In the genomic region with DNA sequence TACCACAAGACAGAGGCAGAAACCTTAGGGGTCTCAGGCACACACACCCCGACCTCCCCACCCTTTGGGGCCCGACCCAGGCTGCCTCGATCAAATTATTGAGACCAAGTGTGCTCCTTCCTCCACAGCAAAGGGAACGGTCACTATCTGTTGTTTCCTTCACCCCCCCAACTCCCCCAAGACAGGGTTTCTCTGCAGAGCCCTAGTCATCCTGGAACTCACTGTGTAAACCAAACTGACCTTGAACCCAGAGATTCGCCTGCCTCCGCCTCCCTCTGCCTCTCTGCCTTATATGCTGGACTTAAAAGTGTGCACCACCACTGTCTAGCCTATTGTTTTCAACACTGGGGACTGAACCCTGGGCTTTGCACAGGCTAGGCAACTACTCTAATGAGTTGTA, we compare ENCODE assay signal across 10 mouse cellular contexts. TPM values are rescaled to one million over a fixed set of nuclear protein-coding genes. Genes with fewer than 3 reads are reported as not detected.
A peak's percentile ranks its signal among the peaks of the same experiment; 100 is the strongest.
DNase-seq lines count a peak whose midpoint lies in the region; ATAC-seq and TF ChIP-seq lines count a peak whose summit lies in the region.
"Had no signal": no experiment of that assay in that cellular context is flagged by ENCODE, and none has a peak within 500 bp of the region (broad histone marks: within the 10 kb centered on the region; RNA-seq: fewer than 3 reads in every experiment).

No protein-coding gene starts in this region.

- H3ac ChIP-seq in myocyte (ENCODE audit: control insufficient read depth, insufficient read length) = no peak overlapping the region

- no peaks in the 10 kb centered on the region for H3K9me3 ChIP-seq in kidney, embryonic 16.5 days (ENCODE audit: low read length)
- no peaks in the 10 kb centered on the region for H3K9me3 ChIP-seq in embryonic facial prominence, embryonic 14.5 days (ENCODE audit: control insufficient read depth, low read length)
- no peaks in the 10 kb centered on the region for H3K9me3 ChIP-seq in intestine, embryonic 14.5 days (ENCODE audit: control insufficient read depth, low read length)

- peak overlapping the region; percentile 82 for H3K27ac ChIP-seq in kidney, embryonic 16.5 days (ENCODE audit: low read length)
- H3K27ac ChIP-seq in embryonic facial prominence, embryonic 14.5 days (replicated peaks; ENCODE audit: low read depth, low read length) = peak overlapping the region; percentile 75
- H3K27ac ChIP-seq in intestine, embryonic 14.5 days (ENCODE audit: low read depth) = peak overlapping the region; percentile 67

- no peak overlapping the region for H3K4me3 ChIP-seq in kidney, embryonic 16.5 days (ENCODE audit: low read length)
- no peak overlapping the region for H3K4me3 ChIP-seq in embryonic facial prominence, embryonic 14.5 days (ENCODE audit: low read depth, low read length)
- H3K4me3 ChIP-seq in intestine, embryonic 14.5 days (ENCODE audit: low read depth, low read length) = no peak overlapping the region
- no peak overlapping the region for H3K4me3 ChIP-seq in myocyte

- peaks cover 40% of the 10 kb centered on the region for H3K4me1 ChIP-seq in kidney, embryonic 16.5 days (ENCODE audit: insufficient read depth, low read length)
- peaks cover 20% of the 10 kb centered on the region; the same call in 1 of the 2 replicates for H3K4me1 ChIP-seq in embryonic facial prominence, embryonic 14.5 days (ENCODE audit: control insufficient read depth, insufficient read depth, low read length)
- H3K4me1 ChIP-seq in intestine, embryonic 14.5 days (replicated peaks; ENCODE audit: control insufficient read depth, insufficient read depth, low read length) = peaks cover 30% of the 10 kb centered on the region

- H3K79me2 ChIP-seq in myocyte (ENCODE audit: control insufficient read depth, insufficient read depth) = peaks cover 24% of the 10 kb centered on the region

- no peak for TF ChIP-seq POLR2A in myocyte (IDR thresholded peaks at IDR 0.05; ENCODE audit: insufficient read length, low read depth)

- H3K36me3 ChIP-seq in kidney, embryonic 16.5 days (ENCODE audit: insufficient read depth, low read length) = peaks cover 24% of the 10 kb centered on the region
- H3K36me3 ChIP-seq in embryonic facial prominence, embryonic 14.5 days (ENCODE audit: control insufficient read depth, insufficient read depth, low read length) = peaks cover 30% of the 10 kb centered on the region; the same call in 1 of the 2 replicates
- peaks cover 29% of the 10 kb centered on the region for H3K36me3 ChIP-seq in intestine, embryonic 14.5 days (ENCODE audit: control insufficient read depth, insufficient read depth, low read length)
- H3K36me3 ChIP-seq in myocyte (ENCODE audit: control insufficient read depth, insufficient read depth) = peaks cover 11% of the 10 kb centered on the region

- 32% methylated on average over 6 of the region's 6 CpGs for WGBS in kidney, embryonic 16.5 days
- 50% methylated on average over 4 of the region's 6 CpGs for WGBS in embryonic facial prominence, embryonic 14.5 days
- WGBS in intestine, embryonic 14.5 days = 28% methylated on average over 6 of the region's 6 CpGs

- peak overlapping the region; percentile 38 for H3K4me2 ChIP-seq in kidney, embryonic 16.5 days (replicated peaks; ENCODE audit: low read depth, low read length)
- peak overlapping the region; percentile 38; the same call in 1 of the 2 replicates for H3K4me2 ChIP-seq in embryonic facial prominence, embryonic 14.5 days (ENCODE audit: low read depth, low read length)
- H3K4me2 ChIP-seq in intestine, embryonic 14.5 days (ENCODE audit: low read length) = peak overlapping the region; percentile 40
- peak overlapping the region; percentile 34 for H3K4me2 ChIP-seq in myocyte (ENCODE audit: low read depth)

- peak overlapping the region; percentile 62; the same call in 1 of the 2 replicates for H3K9ac ChIP-seq in kidney, embryonic 16.5 days (replicated peaks; ENCODE audit: low read length)
- peak overlapping the region; percentile 54; the same call in 1 of the 2 replicates for H3K9ac ChIP-seq in embryonic facial prominence, embryonic 14.5 days (ENCODE audit: low read depth, low read length)
- 0 out of 2 replicates have a peak overlapping the region, but pooled peaks have one; percentile 13 for H3K9ac ChIP-seq in intestine, embryonic 14.5 days (ENCODE audit: low read length)

- H3K27me3 ChIP-seq in kidney, embryonic 16.5 days (ENCODE audit: insufficient read depth, low read length) = no peaks in the 10 kb centered on the region
- no peaks in the 10 kb centered on the region for H3K27me3 ChIP-seq in embryonic facial prominence, embryonic 14.5 days (replicated peaks; ENCODE audit: control insufficient read depth, insufficient read depth, low read length)
- H3K27me3 ChIP-seq in intestine, embryonic 14.5 days (replicated peaks; ENCODE audit: control insufficient read depth, insufficient read depth, low read length) = no peaks in the 10 kb centered on the region
- no peaks in the 10 kb centered on the region for H3K27me3 ChIP-seq in myocyte (ENCODE audit: control insufficient read depth, insufficient read depth, insufficient read length)

- peak; percentile 1; the same call in 1 of the 2 replicates for ATAC-seq in kidney, embryonic 16.5 days (ENCODE audit: low FRiP score, low TSS enrichment)
- ATAC-seq in embryonic facial prominence, embryonic 14.5 days (ENCODE audit: low read depth) = no peak
- ATAC-seq in intestine, embryonic 14.5 days (replicated peaks; ENCODE audit: low FRiP score, low TSS enrichment, low read depth) = no peak
- ATAC-seq in erythroblast, adult 5-6 weeks (replicated peaks; ENCODE audit: low FRiP score, poor library complexity, severe bottlenecking) = no peak
- ATAC-seq: inflammation-experienced regulatory T-cells, adult 6 months had no signal

- DNase-seq in kidney, adult 8-10 months = no peak
- no peak for DNase-seq in embryonic facial prominence, embryonic 14.5 days (ENCODE audit: low spot score)
- DNase-seq in intestine, embryonic 14.5 days (ENCODE audit: low spot score) = no peak
- DNase-seq in thymus, postnatal 0 days (ENCODE audit: low spot score) = no peak
- DNase-seq in B cell, adult 2 months = no peak
- DNase-seq: cerebellum, adult 9-10 months had no signal

TF ChIP-seq in myocyte, 11 proteins besides CTCF, POLR2A, EP300 and RAD21 (continues in another document):
- TF ChIP-seq MYOD1 (IDR thresholded peaks at IDR 0.05; ENCODE audit: control insufficient read depth in 1 of 3, insufficient read length in 2 of 3, low read depth in 2 of 3) (no peak), SRF (IDR thresholded peaks at IDR 0.05; ENCODE audit: control insufficient read depth, insufficient read length, low read depth) (no peak), MAX (IDR thresholded peaks at IDR 0.05; ENCODE audit: low read depth) (no peak)

RNA-seq across cellular contexts. Expression of gene Frmd8, which starts 3.4 kb away (rescaled TPM):
- polyA plus RNA-seq in kidney, embryonic 16.5 days (2015; fragmentation: Nextera tagmentation; extraction: Ambion mirVana) = 50.6 and 52.9 TPM in 2 replicates
- polyA plus RNA-seq in embryonic facial prominence, embryonic 14.5 days (2014; fragmentation: Nextera tagmentation; extraction: Ambion mirVana) = 20.6 and 25.8 TPM in 2 replicates
- polyA plus RNA-seq in intestine, embryonic 14.5 days (2014; fragmentation: Nextera tagmentation; extraction: Ambion mirVana) = 18.2 and 18.9 TPM in 2 replicates
- 22.3 TPM for polyA plus RNA-seq in myocyte (2012; fragmentation: generic; extraction: Trizol)
- total RNA-seq in erythroblast, adult 5-6 weeks (2015; ENCODE audit: low replicate concordance) = 5.4 and 6.0 TPM in 2 replicates
- 4.2 and 6.8 TPM in 2 replicates for total RNA-seq in erythroblast, adult 5-6 weeks (2017; ENCODE audit: low replicate concordance)
- polyA plus RNA-seq in thymus, postnatal 0 days (2015; fragmentation: Nextera tagmentation; extraction: Ambion mirVana) = 72.4 and 75.2 TPM in 2 replicates

RNA-seq across cellular contexts. Expression of gene Slc25a45, which starts 5.9 kb away (rescaled TPM):
- polyA plus RNA-seq in kidney, embryonic 16.5 days (2015; fragmentation: Nextera tagmentation; extraction: Ambion mirVana) = 14.8 and 15.7 TPM in 2 replicates
- 2.8 and 3.0 TPM in 2 replicates for polyA plus RNA-seq in embryonic facial prominence, embryonic 14.5 days (2014; fragmentation: Nextera tagmentation; extraction: Ambion mirVana)
- polyA plus RNA-seq in intestine, embryonic 14.5 days (2014; fragmentation: Nextera tagmentation; extraction: Ambion mirVana) = 2.1 and 2.5 TPM in 2 replicates
- polyA plus RNA-seq in myocyte (2012; fragmentation: generic; extraction: Trizol) = 5.2 TPM
- total RNA-seq in erythroblast, adult 5-6 weeks (2015; ENCODE audit: low replicate concordance) = 14.0 and 14.6 TPM in 2 replicates
- total RNA-seq in erythroblast, adult 5-6 weeks (2017; ENCODE audit: low replicate concordance) = 10.0 and 11.3 TPM in 2 replicates
- 11.4 and 14.6 TPM in 2 replicates for polyA plus RNA-seq in thymus, postnatal 0 days (2015; fragmentation: Nextera tagmentation; extraction: Ambion mirVana)

RNA-seq across cellular contexts. Expression of gene Tigd3, which starts 22.3 kb away (rescaled TPM):
- polyA plus RNA-seq in kidney, embryonic 16.5 days (2015; fragmentation: Nextera tagmentation; extraction: Ambion mirVana) = 3.7 and 4.4 TPM in 2 replicates
- polyA plus RNA-seq in embryonic facial prominence, embryonic 14.5 days (2014; fragmentation: Nextera tagmentation; extraction: Ambion mirVana) = 1.4 and 2.0 TPM in 2 replicates
- polyA plus RNA-seq in intestine, embryonic 14.5 days (2014; fragmentation: Nextera tagmentation; extraction: Ambion mirVana) = 2.0 and 2.1 TPM in 2 replicates
- polyA plus RNA-seq in myocyte (2012; fragmentation: generic; extraction: Trizol) = 0.31 TPM
- total RNA-seq in erythroblast, adult 5-6 weeks (2015; ENCODE audit: low replicate concordance) = 0.38 and 1.0 TPM in 2 replicates
- 3.1 and 6.1 TPM in 2 replicates for total RNA-seq in erythroblast, adult 5-6 weeks (2017; ENCODE audit: low replicate concordance)
- 3.3 and 4.1 TPM in 2 replicates for polyA plus RNA-seq in thymus, postnatal 0 days (2015; fragmentation: Nextera tagmentation; extraction: Ambion mirVana)

RNA-seq across cellular contexts. Expression of gene Dpf2, which starts 41.1 kb away (rescaled TPM):
- 185 and 188 TPM in 2 replicates for polyA plus RNA-seq in kidney, embryonic 16.5 days (2015; fragmentation: Nextera tagmentation; extraction: Ambion mirVana)
- 124 and 143 TPM in 2 replicates for polyA plus RNA-seq in embryonic facial prominence, embryonic 14.5 days (2014; fragmentation: Nextera tagmentation; extraction: Ambion mirVana)
- polyA plus RNA-seq in intestine, embryonic 14.5 days (2014; fragmentation: Nextera tagmentation; extraction: Ambion mirVana) = 131 and 145 TPM in 2 replicates
- polyA plus RNA-seq in myocyte (2012; fragmentation: generic; extraction: Trizol) = 78.5 TPM
- 19.4 and 34.3 TPM in 2 replicates for total RNA-seq in erythroblast, adult 5-6 weeks (2015; ENCODE audit: low replicate concordance)
- total RNA-seq in erythroblast, adult 5-6 weeks (2017; ENCODE audit: low replicate concordance) = 58.8 and 71.4 TPM in 2 replicates
- 104 and 116 TPM in 2 replicates for polyA plus RNA-seq in thymus, postnatal 0 days (2015; fragmentation: Nextera tagmentation; extraction: Ambion mirVana)

RNA-seq across cellular contexts. Expression of gene Cdc42ep2, which starts 52.9 kb away (rescaled TPM):
- 16.5 and 17.3 TPM in 2 replicates for polyA plus RNA-seq in kidney, embryonic 16.5 days (2015; fragmentation: Nextera tagmentation; extraction: Ambion mirVana)
- 14.0 and 16.2 TPM in 2 replicates for polyA plus RNA-seq in embryonic facial prominence, embryonic 14.5 days (2014; fragmentation: Nextera tagmentation; extraction: Ambion mirVana)
- 7.0 and 9.3 TPM in 2 replicates for polyA plus RNA-seq in intestine, embryonic 14.5 days (2014; fragmentation: Nextera tagmentation; extraction: Ambion mirVana)
- 16.2 TPM for polyA plus RNA-seq in myocyte (2012; fragmentation: generic; extraction: Trizol)
- total RNA-seq in erythroblast, adult 5-6 weeks (2015; ENCODE audit: low replicate concordance) = 0.38 and 0.42 TPM in 2 replicates
- 0.42 TPM in 1 of 2 replicates, not detected in the other for total RNA-seq in erythroblast, adult 5-6 weeks (2017; ENCODE audit: low replicate concordance)
- polyA plus RNA-seq in thymus, postnatal 0 days (2015; fragmentation: Nextera tagmentation; extraction: Ambion mirVana) = 5.2 and 6.7 TPM in 2 replicates
